Mouse (Mus musculus): ENCODE measurements around the gene Tmem253.
A peak's percentile ranks its signal among the peaks of the same experiment; 100 is the strongest.

Gene Tmem253

GRCm38 (mm10) chr14:52015445-52016100 is at the start of gene Tmem253:
Gene Tmem253 (plus strand): TSS chr14:52015658.
- no peak for DNase-seq (ENCODE audit: low spot score)

DNA sequence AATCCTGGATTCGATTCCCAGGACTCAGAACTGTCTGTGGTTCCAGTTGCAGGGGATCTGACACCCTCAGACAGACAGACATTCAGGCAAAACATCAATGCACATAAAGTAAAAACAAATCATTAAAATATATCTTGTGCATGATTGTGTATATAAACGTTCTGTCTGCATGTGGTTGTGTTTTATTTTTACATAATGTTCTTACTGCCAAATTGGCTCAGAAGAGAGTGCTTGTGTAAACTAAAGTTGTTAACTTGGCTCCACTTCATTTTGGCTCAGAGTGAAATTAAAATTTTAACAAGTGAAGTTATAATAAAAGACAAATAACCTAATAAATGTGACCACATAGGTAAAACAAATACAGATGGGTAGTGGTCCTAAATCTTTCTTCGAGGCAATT is 48.1 kb upstream of the Tmem253 start:
- no peak for DNase-seq (ENCODE audit: low spot score)

GRCm38 (mm10) chr14:51979252-51979651 is 36.2 kb upstream of the Tmem253 start:
- no peak for DNase-seq (ENCODE audit: low spot score)

DNA sequence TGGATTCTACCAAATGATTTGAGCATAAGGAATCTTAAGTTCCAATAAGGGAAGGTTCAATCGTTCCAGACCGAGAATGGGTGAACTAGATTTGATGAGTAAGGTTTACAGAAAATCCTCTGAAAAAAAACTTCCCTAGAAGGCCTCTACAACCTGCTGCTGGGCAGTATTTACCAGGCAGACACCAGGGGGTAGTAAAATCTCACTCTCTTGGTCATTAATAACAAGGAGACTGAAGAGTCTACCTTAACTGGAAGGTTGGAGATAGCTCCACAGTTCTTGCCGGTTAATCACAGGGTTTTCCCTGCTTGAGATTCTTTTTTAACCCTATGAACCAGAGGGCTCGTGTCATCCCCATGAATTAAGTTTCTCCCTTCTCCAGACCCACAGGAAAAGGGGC is 32.2 kb upstream of the Tmem253 start:
- peak; percentile 21 for DNase-seq (ENCODE audit: low spot score)

- no peak for DNase-seq (ENCODE audit: low spot score)
These were observed 31.6 kb upstream of the Tmem253 start for GRCm38 (mm10) chr14:51983855-51984246.

- DNase-seq (ENCODE audit: low spot score) = peak; percentile 92
These were observed 30.9 kb upstream of the Tmem253 start, which contains the start of gene Arhgef40 for GRCm38 (mm10) chr14:51984247-51985231. Gene Arhgef40 (plus strand): TSS chr14:51984719.

GRCm38 (mm10) chr14:51985301-51986152 is 29.9 kb upstream of the Tmem253 start:
- peak; percentile 77 for DNase-seq (ENCODE audit: low spot score)

DNA sequence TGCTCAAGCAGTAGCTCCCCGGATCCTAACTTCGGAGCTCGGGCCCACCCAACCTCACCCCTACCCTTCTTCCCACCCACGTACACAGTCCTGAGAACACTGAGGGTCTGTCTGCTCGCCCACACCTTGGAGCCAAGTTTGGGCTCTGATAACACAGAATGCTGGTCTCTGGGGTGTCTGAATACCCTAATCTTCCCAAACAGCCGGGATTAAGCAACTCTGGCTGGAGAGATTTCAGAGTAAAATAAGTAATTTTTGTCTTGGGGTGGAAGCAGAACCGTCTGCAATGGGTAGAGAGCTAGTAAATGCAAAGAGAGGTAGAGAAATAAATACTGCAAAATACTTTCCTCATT is 29.3 kb upstream of the Tmem253 start:
- no peak for DNase-seq (ENCODE audit: low spot score)

- peak; percentile 35 for DNase-seq (ENCODE audit: low spot score)
These were observed 28.3 kb upstream of the Tmem253 start for GRCm38 (mm10) chr14:51987177-51987576.

DNA sequence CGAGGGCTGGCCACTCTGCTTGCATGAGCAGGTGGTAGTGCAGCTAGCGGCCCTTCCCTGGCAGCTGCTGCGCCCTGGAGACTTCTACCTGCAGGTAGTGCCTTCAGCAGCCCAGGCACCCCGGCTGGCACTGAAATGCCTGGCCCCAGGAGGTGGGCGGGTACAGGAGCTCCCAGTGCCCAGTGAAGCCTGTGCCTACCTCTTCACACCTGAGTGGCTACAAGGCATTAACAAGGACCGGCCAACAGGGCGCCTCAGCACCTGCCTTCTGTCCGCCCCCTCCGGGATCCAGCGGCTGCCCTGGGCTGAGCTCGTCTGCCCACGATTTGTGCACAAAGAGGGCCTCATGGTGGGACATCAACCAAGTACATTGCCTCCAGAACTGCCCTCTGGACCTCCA is 26.7 kb upstream of the Tmem253 start:
- DNase-seq (ENCODE audit: low spot score) = peak; percentile 40

DNA sequence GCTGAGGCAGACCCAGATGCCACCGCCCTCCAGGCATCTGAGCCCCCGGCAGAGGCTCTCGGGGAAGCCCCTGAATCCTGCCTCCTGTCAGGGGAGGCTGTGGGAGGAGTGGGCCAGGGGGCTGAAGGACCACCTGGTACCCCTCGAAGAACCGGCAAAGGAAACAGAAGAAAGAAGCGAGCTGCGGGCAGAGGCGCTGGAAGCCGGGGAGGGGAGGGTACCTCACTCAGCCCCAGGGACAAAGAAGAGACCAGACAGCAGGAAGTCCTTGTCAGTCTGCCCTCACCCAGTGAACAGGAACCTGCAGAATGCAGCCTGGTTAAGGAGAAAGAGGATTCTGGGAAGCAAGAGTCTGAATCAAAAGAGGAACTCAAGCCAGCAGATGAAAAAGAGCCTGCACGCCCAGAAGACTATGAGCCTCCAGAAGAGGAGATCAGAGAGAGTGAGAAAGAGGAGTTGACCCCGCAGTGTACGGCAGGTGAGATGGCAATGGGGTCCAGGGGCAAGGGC is 25.9 kb upstream of the Tmem253 start:
- DNase-seq (ENCODE audit: low spot score) = no peak

- no peak for DNase-seq (ENCODE audit: low spot score)
These were observed 21.0 kb upstream of the Tmem253 start for GRCm38 (mm10) chr14:51994453-51994852.

- DNase-seq (ENCODE audit: low spot score) = no peak
These were observed 20.1 kb upstream of the Tmem253 start for GRCm38 (mm10) chr14:51995219-51995871.

- DNase-seq (ENCODE audit: low spot score) = no peak
These were observed 19.1 kb upstream of the Tmem253 start for GRCm38 (mm10) chr14:51996231-51996841.

GRCm38 (mm10) chr14:51996866-51997265 is 18.6 kb upstream of the Tmem253 start:
- DNase-seq (ENCODE audit: low spot score) = peak; percentile 70

DNA sequence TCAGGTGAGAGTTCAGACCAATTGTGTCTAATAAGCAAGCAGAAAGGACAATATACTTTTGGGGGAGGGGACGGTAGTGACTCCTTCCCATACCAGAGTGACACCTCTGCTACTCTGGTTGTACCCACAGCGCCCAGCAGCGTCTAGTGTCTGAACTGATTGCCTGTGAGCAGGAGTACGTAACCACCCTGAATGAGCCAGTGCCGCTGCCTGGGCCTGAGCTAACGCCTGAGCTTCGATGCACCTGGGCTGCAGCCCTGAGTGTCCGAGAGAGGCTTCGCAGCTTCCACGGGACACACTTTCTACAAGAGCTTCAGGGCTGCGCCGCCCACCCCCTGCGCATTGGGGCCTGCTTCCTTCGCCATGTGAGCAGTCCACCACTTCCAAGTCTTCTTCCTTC is 18.0 kb upstream of the Tmem253 start:
- no peak for DNase-seq (ENCODE audit: low spot score)

- DNase-seq (ENCODE audit: low spot score) = peak; percentile 62
These were observed 11.4 kb upstream of the Tmem253 start for GRCm38 (mm10) chr14:52003981-52004495.

GRCm38 (mm10) chr14:52005141-52005540 is 10.3 kb upstream of the Tmem253 start:
- DNase-seq (ENCODE audit: low spot score) = no peak

- DNase-seq (ENCODE audit: low spot score) = peak; percentile 73
These were observed 9.8 kb upstream of the Tmem253 start for GRCm38 (mm10) chr14:52005616-52006015.

DNA sequence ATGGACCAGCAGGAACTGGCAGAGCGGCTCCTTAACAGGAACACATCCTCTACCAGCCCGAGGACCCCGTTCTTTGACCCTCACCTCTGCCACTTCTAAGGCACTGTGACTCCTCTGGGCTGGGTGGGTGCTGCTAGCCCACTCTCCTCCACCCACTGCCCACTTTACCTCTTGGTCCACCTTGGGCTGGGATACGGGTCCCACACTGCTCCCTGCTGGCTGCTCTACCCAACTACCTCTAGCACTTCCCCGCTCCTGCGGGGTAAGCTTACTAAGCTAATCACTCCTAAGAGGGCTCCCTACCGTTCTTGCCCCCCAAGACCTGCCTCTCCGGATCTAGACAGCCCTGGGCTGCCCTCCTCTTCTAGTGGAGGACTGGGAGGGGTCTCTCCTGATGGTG is 9.2 kb upstream of the Tmem253 start:
- DNase-seq (ENCODE audit: low spot score) = peak; percentile 74

DNA sequence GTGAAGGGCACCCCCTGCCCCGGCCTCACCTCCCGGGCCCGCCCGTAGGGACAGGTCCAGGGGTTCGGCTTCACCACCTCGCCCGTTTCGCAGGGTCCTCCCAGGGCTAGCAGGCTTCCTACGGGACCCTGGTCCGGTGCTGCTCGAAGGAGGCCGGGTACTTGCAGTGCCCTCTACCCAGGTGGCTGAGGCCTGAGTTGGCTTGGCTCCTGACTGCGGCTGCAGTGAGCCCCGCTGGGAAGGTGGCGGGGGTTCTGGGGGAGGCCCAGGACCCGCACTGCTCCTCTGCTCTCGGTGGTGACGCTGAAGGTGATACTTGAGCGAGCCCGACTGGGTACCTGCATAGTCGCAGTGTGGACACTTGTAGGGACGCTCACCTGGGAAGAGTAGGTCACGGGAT is 8.7 kb upstream of the Tmem253 start:
- peak; percentile 43 for DNase-seq (ENCODE audit: low spot score)
